Mouse (Mus musculus) layer of hippocampus, adult 11-12 months (tissue): ENCODE results near the gene Pir.

Source experiments
- DNase-seq: peaks from one replicate; pipeline ENCODE4 v3.0.0; 2022; ENCODE audit warnings: low spot score

Pir gene

GRCm38 (mm10) chrX:164269285-164269761 is at the start of gene Pir:
Gene Pir (plus strand): TSS chrX:164269371.
- DNase-seq: peak; percentile 47

GRCm38 (mm10) chrX:164221989-164222388 is 47.2 kb upstream of the Pir start:
- DNase-seq: no peak

DNA sequence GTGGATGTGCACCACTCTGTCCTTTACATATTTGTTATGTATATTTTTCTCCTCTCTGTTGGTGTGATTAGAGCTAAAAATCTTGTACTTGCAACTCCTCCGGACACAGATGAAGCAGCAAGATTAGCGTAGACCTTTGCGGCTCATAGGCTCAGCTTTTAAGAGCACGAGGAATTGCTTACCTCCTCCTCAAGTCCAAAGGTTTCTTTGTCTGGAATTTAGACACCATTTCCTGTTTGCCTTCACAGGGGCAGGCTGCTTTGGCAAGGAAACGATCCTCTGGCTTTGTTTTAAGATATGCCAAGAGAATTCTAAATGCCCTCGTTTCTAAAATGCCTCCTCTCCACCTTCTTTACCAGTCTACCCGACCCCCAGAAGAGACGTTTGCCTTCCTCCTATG is 35.8 kb upstream of the Pir start:
- DNase-seq: no peak

DNA sequence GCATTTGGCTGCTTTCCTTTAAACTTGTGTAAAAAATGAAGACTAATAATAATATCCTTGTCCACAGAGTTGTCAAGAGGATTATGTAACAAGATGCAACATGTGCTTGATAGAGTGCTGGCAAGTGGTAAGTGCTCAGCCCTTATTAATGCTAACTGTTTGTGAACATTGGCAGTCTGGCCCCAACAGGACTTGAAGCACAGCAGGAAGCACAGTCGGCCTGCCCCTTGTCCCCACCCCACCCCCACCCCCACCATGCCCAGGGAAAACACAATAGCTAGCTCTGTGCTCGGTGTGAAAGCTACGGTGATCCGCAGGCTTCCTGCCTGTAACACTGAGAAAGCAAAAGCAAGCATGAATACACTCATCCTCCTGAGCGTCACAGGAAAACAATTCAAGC is 23.5 kb upstream of the Pir start:
- DNase-seq: no peak

DNA sequence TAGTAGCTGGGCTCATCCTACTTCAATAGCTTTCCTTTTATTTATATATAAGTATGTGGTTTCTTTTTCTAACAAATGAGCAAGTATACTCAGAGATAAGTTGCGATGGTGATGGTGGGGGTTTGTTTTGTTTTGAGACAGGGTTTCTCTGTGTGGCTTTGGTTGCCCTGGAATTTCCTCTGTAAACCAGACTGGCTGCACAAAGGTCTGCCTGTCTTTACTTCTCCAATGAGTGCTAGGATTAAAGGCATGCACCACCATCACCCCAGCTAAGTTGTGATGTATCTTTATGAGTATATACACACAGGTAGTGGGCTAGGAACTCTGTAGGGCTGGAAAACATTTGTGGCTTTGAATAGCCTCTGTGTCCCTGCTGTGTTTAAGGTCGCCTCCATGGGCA is 22.4 kb upstream of the Pir start:
- DNase-seq: no peak

GRCm38 (mm10) chrX:164256527-164256926 is 12.6 kb upstream of the Pir start:
- DNase-seq: no peak

DNA sequence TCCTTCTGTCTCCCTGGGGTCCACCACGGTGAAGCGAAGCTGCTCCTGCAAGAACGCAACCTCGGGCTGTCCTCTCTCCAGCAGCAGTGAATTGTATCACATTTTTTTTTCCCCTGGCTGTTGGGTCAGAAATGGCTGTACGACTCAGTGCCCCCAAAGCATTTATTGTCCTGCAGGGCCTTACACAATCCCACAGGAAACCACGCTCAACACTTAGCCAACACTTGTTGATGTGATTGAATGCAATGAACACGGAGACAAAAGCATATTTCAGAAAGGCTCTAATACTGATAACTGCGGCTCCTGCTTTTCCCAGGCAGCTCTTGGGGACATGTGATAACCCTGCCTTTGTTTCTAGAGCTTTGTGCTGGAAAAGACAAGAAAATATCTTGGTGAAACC is 11.1 kb upstream of the Pir start, which contains the start of gene Bmx:
Bmx (minus strand) TSS at position 137 of the 400 bp plus-strand sequence.
- DNase-seq: no peak

- no peak for DNase-seq
Measured at GRCm38 (mm10) chrX:164258662-164259061, 10.5 kb upstream of the Pir start.

- no peak for DNase-seq
Measured at GRCm38 (mm10) chrX:164262286-164262685, 6.9 kb upstream of the Pir start.

GRCm38 (mm10) chrX:164264861-164265260 is 4.3 kb upstream of the Pir start:
- DNase-seq: no peak

DNA sequence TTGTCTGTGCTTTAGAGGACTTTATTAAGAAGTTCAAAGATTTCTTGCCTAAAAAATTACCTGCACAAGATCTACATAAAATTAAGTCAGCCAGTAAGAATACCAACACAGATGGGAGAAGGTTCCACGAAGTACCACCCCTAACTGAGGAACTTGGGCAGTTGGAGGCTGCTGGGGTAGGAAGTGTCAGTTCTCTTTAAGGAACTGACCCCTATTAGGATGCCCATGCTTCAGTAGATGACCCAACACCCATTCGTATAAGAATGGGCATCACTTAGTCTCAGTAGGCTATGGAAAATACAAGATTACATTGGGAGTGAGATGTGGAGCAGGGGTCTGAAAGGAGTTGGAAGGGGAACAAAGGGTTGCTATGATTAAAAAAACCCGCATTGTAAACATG is 1.4 kb downstream of the Pir start:
- DNase-seq: no peak

DNA sequence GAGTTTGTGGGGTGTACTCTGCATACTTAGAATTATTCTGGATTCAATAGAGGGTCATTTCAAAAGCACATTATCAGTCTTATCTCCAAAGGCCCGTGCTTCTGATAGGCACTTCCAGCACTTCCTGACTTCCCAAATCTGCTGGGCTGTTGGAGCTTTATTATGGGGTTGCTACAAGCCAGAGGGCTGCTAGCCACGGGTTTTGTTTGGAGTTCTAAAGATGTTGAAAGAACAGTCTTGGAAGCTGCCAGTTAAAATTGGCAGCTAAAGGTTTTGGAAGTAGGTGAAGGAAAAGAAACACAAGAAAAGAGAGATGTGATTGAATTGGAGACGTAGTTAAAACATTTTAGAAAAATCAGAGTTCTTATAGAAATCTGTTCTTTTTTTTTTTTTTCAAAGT is 6.4 kb downstream of the Pir start:
- DNase-seq: no peak

DNA sequence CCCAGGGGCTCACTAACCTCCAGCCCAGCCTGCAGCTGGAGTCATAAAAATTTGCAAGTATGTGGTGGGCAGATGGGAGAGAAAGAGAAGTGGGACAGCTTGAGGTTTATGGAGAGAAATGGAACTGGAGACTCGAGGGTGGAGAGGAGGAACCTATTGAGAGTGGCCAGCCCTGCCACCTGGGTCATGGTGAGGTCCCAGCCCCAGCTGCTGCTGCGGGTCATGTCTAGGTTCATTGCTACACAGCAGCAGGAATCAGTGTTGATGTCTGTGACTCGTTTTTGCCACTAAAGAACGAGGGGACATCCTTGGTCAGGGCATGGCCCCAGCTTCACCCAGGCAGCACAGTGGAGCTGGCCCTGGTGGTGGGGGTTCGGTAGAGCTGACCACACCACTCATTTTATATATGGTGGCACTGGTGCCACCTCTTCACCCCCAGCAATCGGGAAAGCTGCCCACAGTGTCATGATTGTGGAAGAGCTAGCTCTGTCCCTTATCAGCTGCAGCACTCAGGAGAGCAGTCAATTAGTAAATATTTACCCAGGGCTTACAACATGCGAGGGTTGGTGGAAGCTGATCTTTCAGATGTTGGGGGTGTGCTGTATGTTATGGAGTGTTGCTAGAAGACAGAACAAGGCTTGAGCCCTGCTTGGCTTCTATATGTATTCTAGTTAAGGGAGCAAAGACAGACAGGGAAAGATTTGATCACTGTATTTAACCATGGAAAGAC is 11.9 kb downstream of the Pir start:
- DNase-seq: no peak

DNA sequence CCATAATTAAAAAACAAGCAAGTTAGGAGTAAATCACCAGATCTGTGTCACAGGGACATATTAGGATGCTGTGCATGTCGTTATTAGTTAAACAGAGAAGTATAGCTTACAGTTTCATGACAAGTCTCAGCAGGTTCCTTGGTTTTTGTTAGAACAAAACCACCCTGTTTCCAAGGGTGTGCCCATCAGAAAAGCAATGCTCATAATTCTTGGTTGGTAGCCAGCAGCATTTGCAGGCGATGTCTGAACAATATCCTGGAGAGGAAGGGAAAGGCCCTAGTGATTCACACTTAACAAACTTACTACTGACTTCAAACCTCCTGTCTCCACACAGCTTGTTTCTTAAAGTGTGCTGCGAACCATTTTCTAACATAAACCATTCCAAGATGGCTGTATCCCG is 14.6 kb downstream of the Pir start:
- no peak for DNase-seq

- DNase-seq: no peak
Measured at GRCm38 (mm10) chrX:164287077-164287476, 17.9 kb downstream of the Pir start.

- no peak for DNase-seq
Measured at GRCm38 (mm10) chrX:164291147-164291546, 22.0 kb downstream of the Pir start.

- no peak for DNase-seq
Measured at GRCm38 (mm10) chrX:164306250-164306649, 37.1 kb downstream of the Pir start.

DNA sequence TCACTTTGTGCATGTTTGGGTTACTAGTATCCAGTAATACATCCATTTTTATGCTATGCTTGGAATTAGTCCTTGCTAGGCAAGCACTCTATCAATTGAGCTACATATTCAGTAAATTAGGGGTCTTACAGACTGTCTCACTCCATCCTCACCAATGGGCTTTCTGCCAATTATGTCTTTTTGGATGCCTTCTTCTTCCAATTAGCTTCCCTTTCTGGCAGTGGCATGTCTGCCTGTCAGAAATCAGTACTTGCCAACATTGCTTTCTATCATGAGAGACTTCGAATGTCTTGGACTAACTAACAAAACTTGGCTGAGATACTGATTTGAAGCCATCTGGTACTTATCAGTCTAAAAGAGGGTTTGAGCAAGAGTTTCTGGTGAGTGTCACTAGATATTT is 44.7 kb downstream of the Pir start:
- DNase-seq: no peak

DNA sequence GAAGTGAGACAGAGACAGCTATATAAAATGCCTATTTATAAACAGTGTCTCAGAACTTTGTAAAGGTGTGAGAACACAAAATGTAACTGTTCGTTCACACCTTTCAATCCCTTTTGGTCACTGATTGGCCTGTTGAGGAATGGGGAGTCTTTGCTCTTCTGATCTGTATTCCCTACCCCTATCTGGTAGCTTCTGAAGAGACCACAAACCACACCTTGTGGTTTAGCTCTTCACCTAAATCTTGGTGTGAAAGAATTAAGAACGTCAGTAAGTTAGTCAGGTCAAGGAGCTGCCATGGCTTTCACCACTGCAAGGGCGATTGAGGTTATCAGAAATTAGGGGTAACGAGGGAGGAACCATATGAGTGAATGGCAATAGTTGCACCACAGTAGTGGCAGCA is 49.4 kb downstream of the Pir start:
- no peak for DNase-seq

DNA sequence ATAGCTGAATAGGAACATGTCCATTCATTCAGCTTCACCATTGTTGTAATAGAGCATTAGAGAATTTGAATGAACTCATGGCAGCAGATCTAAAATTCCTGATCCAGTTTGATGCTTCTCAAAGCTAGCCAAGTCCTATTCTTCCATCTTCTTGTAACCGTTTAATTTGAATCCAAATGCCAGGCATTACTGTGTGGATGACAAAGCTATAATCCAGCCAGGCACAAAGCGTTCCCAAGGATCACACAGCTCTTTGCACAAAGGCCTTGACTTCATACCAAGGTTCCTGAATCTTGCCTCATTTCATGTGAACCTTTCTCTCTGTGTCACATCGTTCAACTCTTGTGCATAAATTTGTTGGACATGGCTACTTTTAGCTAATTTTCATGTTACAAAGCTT is 50.9 kb downstream of the Pir start:
- no peak for DNase-seq

- no peak for DNase-seq
Measured at GRCm38 (mm10) chrX:164322492-164322891, 53.3 kb downstream of the Pir start.

- DNase-seq: no peak
Measured at GRCm38 (mm10) chrX:164323391-164323913, 54.3 kb downstream of the Pir start.

DNA sequence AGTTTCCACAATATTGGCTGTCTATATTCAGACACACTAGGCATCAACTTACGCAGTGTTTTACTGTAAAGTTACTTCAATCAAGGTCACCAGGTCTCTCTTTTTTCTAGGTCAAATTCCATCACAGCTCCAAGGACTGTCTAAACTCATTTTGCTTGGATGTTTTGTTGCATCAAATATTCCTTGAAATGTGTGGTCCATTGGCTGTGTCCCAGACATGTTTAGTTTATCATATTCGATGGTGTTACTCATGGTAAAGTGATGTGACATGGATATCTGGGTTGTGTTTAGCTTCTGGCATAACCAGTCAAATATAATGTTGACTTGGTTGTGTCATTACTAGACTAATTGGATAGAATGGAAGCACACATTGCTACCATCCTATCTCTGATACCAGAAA is 61.2 kb downstream of the Pir start:
- DNase-seq: no peak

DNA sequence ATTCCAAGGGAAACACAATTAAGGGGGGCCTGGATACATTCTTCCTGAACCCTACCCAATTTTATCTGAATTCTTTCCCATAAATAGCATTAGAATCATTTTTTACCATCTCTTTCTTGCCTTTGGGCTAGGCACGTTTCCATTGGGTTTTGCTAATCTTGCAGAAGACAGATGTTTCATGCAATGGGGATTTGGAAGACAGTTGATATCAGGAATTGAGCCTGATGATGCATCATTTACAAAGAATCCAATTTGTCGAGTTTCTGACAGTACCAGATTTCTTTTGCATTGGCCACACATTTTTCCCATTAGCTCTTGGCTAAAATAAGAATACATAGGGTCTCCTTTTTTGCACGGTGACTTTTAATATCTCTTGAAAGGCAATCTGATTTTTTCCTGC is 61.6 kb downstream of the Pir start:
- DNase-seq: no peak
